Mouse (Mus musculus) forebrain, embryonic 14.5 days (tissue): Measurements from ENCODE around the gene Nif3l1. TPM values are rescaled to one million over a fixed set of nuclear protein-coding genes. Genes with fewer than 3 reads are reported as not detected.

Experiments
- ATAC-seq: fragments of 200-750 bp; cut with Nextera tagmentation; 2 replicates; pipeline ENCODE4 v1.8.0; 2017; ENCODE audit warnings: mild to moderate bottlenecking, moderate library complexity
- DNase-seq: peaks from one replicate; pipeline ENCODE4 v3.0.0-alpha.2; 2015; ENCODE audit warnings: low spot score
- H3K27ac ChIP-seq: fragments of 300-500 bp; sonication (generic); 2 replicates; pipeline ENCODE4 v1.5.1; 2014; ENCODE audit warnings: low read depth, mild to moderate bottlenecking, control low read depth, low read length, moderate library complexity
- H3K27me3 ChIP-seq: fragments of 300-500 bp; sonication (generic); replicated peaks from 2 replicates; pipeline ENCODE4 v1.6.1; 2014; ENCODE audit warnings: low read length, control low read depth, mixed read lengths; ENCODE audit not compliant: control insufficient read depth, insufficient read depth
- H3K36me3 ChIP-seq: fragments of 300-500 bp; sonication (generic); 2 replicates; pipeline ENCODE4 v1.6.1; 2014; ENCODE audit warnings: low read length, control low read depth; ENCODE audit not compliant: control insufficient read depth, insufficient read depth
- H3K4me1 ChIP-seq: fragments of 300-500 bp; sonication (generic); 2 replicates; pipeline ENCODE4 v1.6.1; 2014; ENCODE audit warnings: antibody characterized with exemption, low read length, control low read depth; ENCODE audit not compliant: control insufficient read depth, insufficient read depth
- H3K4me2 ChIP-seq: fragments of 300-500 bp; sonication (generic); 2 replicates; pipeline ENCODE4 v1.6.1; 2014; ENCODE audit warnings: mild to moderate bottlenecking, control low read depth, low read length
- H3K4me3 ChIP-seq: fragments of 300-500 bp; sonication (generic); 2 replicates; pipeline ENCODE4 v1.5.1; 2014; ENCODE audit warnings: low read depth, low read length, control low read depth
- H3K9ac ChIP-seq: fragments of 300-500 bp; sonication (generic); 2 replicates; pipeline ENCODE4 v1.6.1; 2014; ENCODE audit warnings: mild to moderate bottlenecking, low read length, control low read depth, moderate library complexity
- H3K9me3 ChIP-seq: fragments of 300-500 bp; sonication (generic); replicated peaks from 2 replicates; pipeline ENCODE4 v1.6.1; 2016; ENCODE audit warnings: low read length, control low read depth, mixed read lengths; ENCODE audit not compliant: control insufficient read depth
- WGBS: fragments of 180-500 bp; shearing (Covaris S2); extraction: QIAGEN DNeasy Blood & Tissue Kit; methylation state at CpG from one replicate; pipeline ENCODE4 v1.1.7; 2014; 5-methylcytosine and 5-hydroxymethylcytosine counted together
- polyA plus RNA-seq: library from polyadenylated mRNA; unstranded; fragments of >200 nt; fragmentation: Nextera tagmentation; extraction: Ambion mirVana; gene quantifications from 2 replicates; pipeline ENCODE4 v1.2.1, GENCODE M21; 2014

Gene Nif3l1
- polyA plus RNA-seq, 1 experiment from 2014 or later = 74.1 TPM

DNA sequence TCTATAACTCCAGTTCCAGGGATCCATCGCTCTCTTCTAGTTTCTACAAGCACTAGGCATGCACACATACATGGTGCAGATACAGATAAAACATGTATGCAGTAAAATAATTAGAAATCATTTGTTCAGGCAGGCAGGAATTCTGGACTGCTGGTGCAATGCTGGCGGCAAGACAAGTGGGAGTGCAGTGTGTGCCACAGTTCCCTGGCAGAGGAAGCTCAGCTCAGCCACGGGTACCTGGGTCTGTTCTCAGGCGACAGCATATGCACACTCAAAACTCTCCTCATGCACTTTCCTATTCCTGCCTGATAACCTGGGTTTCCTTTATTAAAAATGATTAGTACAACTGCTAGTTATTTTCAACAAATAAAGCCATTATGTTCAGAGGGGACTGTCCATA lies 20.1 kb downstream of the Nif3l1 start:
- no peak for DNase-seq
- 92% methylated on average over 4 of the region's 4 CpGs for WGBS
- Histone ChIP-seq H3K27ac (no peak overlapping the region), H3K4me3 (no peak overlapping the region), H3K4me1 (no peaks in the 10 kb centered on the region), H3K9me3 (no peaks in the 10 kb centered on the region), H3K4me2 (no peak overlapping the region), H3K9ac (no peak overlapping the region), H3K27me3 (no peaks in the 10 kb centered on the region), H3K36me3 (peaks cover 91% of the 10 kb centered on the region)
- ATAC-seq = no peak

- peaks cover 91% of the 10 kb centered on the region for H3K36me3 ChIP-seq
- WGBS = 94% methylated on average over 4 of the region's 4 CpGs
Measured at GRCm38 (mm10) chr1:58465561-58465960, 20.6 kb downstream of the Nif3l1 start.

DNA sequence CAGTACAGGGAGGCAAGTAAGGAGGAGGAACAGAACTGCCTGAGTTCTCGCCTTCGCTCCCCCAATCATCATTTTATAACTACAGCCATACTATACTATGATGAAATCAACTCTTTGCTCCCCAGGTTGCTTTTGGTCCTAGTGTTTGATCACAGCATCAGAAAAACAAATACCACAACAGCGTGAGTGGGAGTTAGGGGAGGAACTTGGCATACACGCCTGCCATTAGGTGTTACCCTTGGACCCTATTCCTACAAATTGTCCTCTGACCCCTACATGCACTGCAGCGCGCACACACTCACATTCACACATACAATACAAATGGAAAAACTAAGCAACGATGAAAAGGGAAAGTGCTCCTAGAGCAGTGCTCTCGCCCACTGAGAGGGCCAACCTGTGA lies 30.7 kb downstream of the Nif3l1 start:
- no peaks in the 10 kb centered on the region for H3K4me1 ChIP-seq
- no peak overlapping the region for H3K4me3 ChIP-seq
- H3K36me3 ChIP-seq = peaks cover 74% of the 10 kb centered on the region
- H3K27me3 ChIP-seq = no peaks in the 10 kb centered on the region
- H3K9me3 ChIP-seq = no peaks in the 10 kb centered on the region
- WGBS = 96% methylated on average over 8 of the region's 8 CpGs
- ATAC-seq = no peak
- no peak overlapping the region for H3K4me2 ChIP-seq
- no peak overlapping the region for H3K27ac ChIP-seq
- H3K9ac ChIP-seq = no peak overlapping the region
- DNase-seq = no peak

More at GRCm38 (mm10) chr1:58465561-58465960, 20.6 kb downstream of the Nif3l1 start:
- no peaks in the 10 kb centered on the region for H3K27me3 ChIP-seq
- H3K9ac ChIP-seq = no peak overlapping the region
- DNase-seq (no peak), ATAC-seq (no peak)
- no peak overlapping the region for H3K4me3 ChIP-seq
- no peak overlapping the region for H3K27ac ChIP-seq
- H3K4me1 ChIP-seq = no peaks in the 10 kb centered on the region
- H3K9me3 ChIP-seq = no peaks in the 10 kb centered on the region
- H3K4me2 ChIP-seq = no peak overlapping the region

- Histone ChIP-seq H3K4me1 (no peaks in the 10 kb centered on the region), H3K4me3 (no peak overlapping the region), H3K4me2 (no peak overlapping the region), H3K27ac (no peak overlapping the region), H3K36me3 (peaks cover 71% of the 10 kb centered on the region), H3K27me3 (no peaks in the 10 kb centered on the region), H3K9ac (no peak overlapping the region), H3K9me3 (no peaks in the 10 kb centered on the region)
- ATAC-seq = no peak
- no peak for DNase-seq
- 97% methylated on average over 4 of the region's 4 CpGs for WGBS
Measured at GRCm38 (mm10) chr1:58482647-58483046, 37.7 kb downstream of the Nif3l1 start.

- no peaks in the 10 kb centered on the region for H3K27me3 ChIP-seq
- no peak overlapping the region for H3K4me2 ChIP-seq
- H3K4me3 ChIP-seq = no peak overlapping the region
- WGBS = 93% methylated on average over 6 of the region's 6 CpGs
- H3K9ac ChIP-seq = no peak overlapping the region
- H3K27ac ChIP-seq = no peak overlapping the region
- H3K4me1 ChIP-seq = no peaks in the 10 kb centered on the region
- DNase-seq (no peak), ATAC-seq (no peak)
- H3K9me3 ChIP-seq = no peaks in the 10 kb centered on the region
- H3K36me3 ChIP-seq = peaks cover 70% of the 10 kb centered on the region
Measured at GRCm38 (mm10) chr1:58495603-58496002, 50.7 kb downstream of the Nif3l1 start.

GRCm38 (mm10) chr1:58497678-58498077 lies 52.7 kb downstream of the Nif3l1 start:
- H3K27ac ChIP-seq = no peak overlapping the region
- no peaks in the 10 kb centered on the region for H3K9me3 ChIP-seq
- H3K36me3 ChIP-seq = peaks cover 56% of the 10 kb centered on the region
- no peaks in the 10 kb centered on the region for H3K27me3 ChIP-seq
- 94% methylated on average over 4 of the region's 4 CpGs for WGBS
- no peak overlapping the region for H3K4me3 ChIP-seq
- DNase-seq = no peak
- H3K4me1 ChIP-seq = no peaks in the 10 kb centered on the region
- H3K4me2 ChIP-seq = no peak overlapping the region
- ATAC-seq = no peak
- no peak overlapping the region for H3K9ac ChIP-seq

DNA sequence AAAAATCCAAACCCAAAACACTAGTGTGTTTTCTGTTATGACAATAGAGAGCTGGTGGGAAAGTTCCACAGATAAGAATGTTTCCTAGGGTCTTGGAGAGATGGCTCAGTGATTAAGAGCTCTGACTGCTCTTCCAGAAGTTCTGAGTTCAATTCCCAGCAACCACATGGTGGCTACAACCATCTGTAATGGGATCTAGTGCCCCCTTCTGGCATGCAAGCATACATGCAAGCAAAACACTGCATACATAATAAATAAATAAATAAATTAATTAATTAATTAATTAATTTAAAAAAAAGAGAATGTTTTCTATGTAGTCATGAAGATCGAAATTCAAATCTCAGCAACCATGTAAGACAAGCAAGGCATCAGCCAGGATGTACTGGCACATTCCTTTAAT lies 53.8 kb downstream of the Nif3l1 start:
- 96% methylated on average over 1 of the region's 1 CpGs for WGBS
- Histone ChIP-seq H3K4me1 (peaks cover 7% of the 10 kb centered on the region), H3K36me3 (peaks cover 49% of the 10 kb centered on the region), H3K4me3 (no peak overlapping the region), H3K4me2 (no peak overlapping the region), H3K27me3 (no peaks in the 10 kb centered on the region), H3K27ac (no peak overlapping the region), H3K9me3 (no peaks in the 10 kb centered on the region), H3K9ac (no peak overlapping the region)
- ATAC-seq (no peak), DNase-seq (no peak)

DNA sequence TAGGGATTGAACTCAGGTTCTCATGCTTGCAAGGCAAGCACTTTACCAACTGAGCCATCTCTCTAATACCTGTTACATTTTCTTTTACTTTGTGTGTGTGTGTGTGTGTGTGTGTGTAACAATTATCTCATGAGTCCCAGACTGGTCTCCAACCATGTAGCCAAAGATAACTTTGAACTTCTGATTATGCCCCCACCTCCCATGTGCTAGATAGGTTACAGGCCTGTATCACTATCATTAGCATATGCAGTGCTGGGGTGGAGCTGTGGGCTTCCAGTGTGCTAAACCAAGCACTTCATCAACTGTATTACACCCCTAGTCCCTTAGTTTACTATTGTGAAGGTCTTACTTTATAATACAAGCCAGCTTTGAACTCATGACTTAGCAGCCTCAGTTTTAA lies 58.2 kb downstream of the Nif3l1 start:
- H3K4me2 ChIP-seq = peak overlapping the region; percentile 90; the same call in 1 of the 2 replicates
- H3K9me3 ChIP-seq = peaks cover 12% of the 10 kb centered on the region
- H3K4me1 ChIP-seq = peaks cover 10% of the 10 kb centered on the region
- no peak overlapping the region for H3K27ac ChIP-seq
- ATAC-seq (no peak), DNase-seq (no peak)
- no peak overlapping the region for H3K9ac ChIP-seq
- no peak overlapping the region for H3K4me3 ChIP-seq
- H3K36me3 ChIP-seq = peaks cover 22% of the 10 kb centered on the region
- no peaks in the 10 kb centered on the region for H3K27me3 ChIP-seq

DNA sequence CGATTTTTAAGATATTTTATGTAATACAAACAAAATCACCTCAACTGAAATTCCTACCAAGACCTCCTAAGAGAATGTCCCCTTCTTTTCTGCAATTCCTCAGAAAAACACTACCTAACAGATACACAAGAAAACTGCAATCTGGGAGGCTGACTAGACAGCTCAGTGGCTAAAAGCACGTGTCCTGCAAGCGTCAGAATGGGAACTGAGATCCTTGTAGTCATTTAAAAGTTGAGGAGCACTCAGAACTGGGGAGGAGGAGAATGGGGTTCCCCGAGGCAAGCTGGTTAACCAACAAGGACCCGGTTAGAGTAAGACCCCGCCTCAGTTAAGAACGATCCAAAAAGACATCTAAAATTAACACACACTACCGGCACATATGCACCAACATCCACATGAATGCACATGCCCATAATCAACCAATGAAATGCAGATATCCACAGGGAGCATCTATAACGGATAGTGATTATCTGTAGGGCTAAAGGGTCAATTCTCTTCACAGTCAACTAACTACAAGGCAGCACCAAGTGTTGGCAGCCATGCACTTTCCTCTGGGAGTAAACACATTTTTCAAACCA lies 58.9 kb downstream of the Nif3l1 start:
- peaks cover 13% of the 10 kb centered on the region for H3K9me3 ChIP-seq
- H3K9ac ChIP-seq = peak overlapping the region; percentile 89
- DNase-seq (no peak), ATAC-seq (no peak)
- 0 out of 2 replicates have a peak overlapping the region, but pooled peaks have one; percentile 73 for H3K27ac ChIP-seq
- no peaks in the 10 kb centered on the region for H3K27me3 ChIP-seq
- WGBS = 32% methylated on average over 9 of the region's 9 CpGs
- peak overlapping the region; percentile 90 for H3K4me2 ChIP-seq
- peaks cover 10% of the 10 kb centered on the region for H3K4me1 ChIP-seq
- H3K36me3 ChIP-seq = peaks cover 22% of the 10 kb centered on the region
- H3K4me3 ChIP-seq = peak overlapping the region; percentile 97
